Mouse (Mus musculus) stomach, embryonic 14.5 days (tissue): ENCODE measurements around the gene Ptpn23. TPM values are rescaled to one million over a fixed set of nuclear protein-coding genes. Genes with fewer than 3 reads are reported as not detected.
"Not testable (repeated sequence)": the region's sequence is repeated elsewhere in the genome, so short reads cannot be mapped to it uniquely, and the experiment has no call there.

Source experiments
- ATAC-seq: fragments of 200-750 bp; cut with Nextera tagmentation; 2 replicates; pipeline ENCODE4 v1.8.0; 2017; ENCODE audit warnings: low read depth, moderate TSS enrichment; ENCODE audit not compliant: insufficient number of reproducible peaks, insufficient read depth, low FRiP score
- H3K27ac ChIP-seq: fragments of 300-500 bp; sonication (generic); 2 replicates; pipeline ENCODE4 v1.5.1; 2014; ENCODE audit warnings: mild to moderate bottlenecking, low read length, moderate library complexity, mixed read lengths
- H3K27me3 ChIP-seq: fragments of 300-500 bp; sonication (generic); 2 replicates; pipeline ENCODE4 v1.6.1; 2014; ENCODE audit warnings: low read length, control low read depth, mixed read lengths; ENCODE audit not compliant: control insufficient read depth, insufficient read depth
- H3K36me3 ChIP-seq: fragments of 300-500 bp; sonication (generic); 2 replicates; pipeline ENCODE4 v1.6.1; 2014; ENCODE audit warnings: mild to moderate bottlenecking, control low read depth, low read length, moderate library complexity, mixed read lengths; ENCODE audit not compliant: control insufficient read depth, insufficient read depth
- H3K4me1 ChIP-seq: fragments of 300-500 bp; sonication (generic); 2 replicates; pipeline ENCODE4 v1.6.1; 2014; ENCODE audit warnings: low read length, control low read depth, mixed read lengths; ENCODE audit not compliant: control insufficient read depth, insufficient read depth
- H3K4me2 ChIP-seq: fragments of 300-500 bp; sonication (generic); replicated peaks from 2 replicates; pipeline ENCODE4 v1.6.1; 2014; ENCODE audit warnings: low read depth, low read length, control low read depth
- H3K4me3 ChIP-seq: fragments of 300-500 bp; sonication (generic); 2 replicates; pipeline ENCODE4 v1.5.1; 2014; ENCODE audit warnings: low read depth, low read length, control low read depth
- H3K9ac ChIP-seq: fragments of 300-500 bp; sonication (generic); replicated peaks from 2 replicates; pipeline ENCODE4 v1.6.1; 2014; ENCODE audit warnings: low read depth, mild to moderate bottlenecking, control low read depth, low read length, moderate library complexity, mixed read lengths
- H3K9me3 ChIP-seq: fragments of 300-500 bp; sonication (generic); 2 replicates; pipeline ENCODE4 v1.6.1; 2016; ENCODE audit warnings: low read depth, low read length, control low read depth; ENCODE audit not compliant: control insufficient read depth
- WGBS: fragments of 180-500 bp; shearing (Covaris S2); extraction: QIAGEN DNeasy Blood & Tissue Kit; methylation state at CpG from one replicate; pipeline ENCODE4 v1.1.7; 2014; 5-methylcytosine and 5-hydroxymethylcytosine counted together
- polyA plus RNA-seq: library from polyadenylated mRNA; unstranded; fragments of >200 nt; fragmentation: Nextera tagmentation; extraction: Ambion mirVana; gene quantifications from 2 replicates; pipeline ENCODE4 v1.2.1, GENCODE M21; 2014

Gene Ptpn23
- polyA plus RNA-seq, 1 experiment from 2014 or later: 21.3 TPM

- 76% methylated on average over 8 of the region's 8 CpGs for whole genome bisulfite sequencing
Observed at GRCm38 (mm10) chr9:110431241-110431640, 23.2 kb upstream of the Ptpn23 start.

GRCm38 (mm10) chr9:110419511-110420112 is 11.6 kb upstream of the Ptpn23 start, which contains the start of gene Ngp:
Gene Ngp (plus strand): TSS chr9:110419747.
- no peaks in the 10 kb centered on the region for H3K36me3 ChIP-seq
- no peak within 1 kb of the TSS for H3K4me3 ChIP-seq
- H3K27ac ChIP-seq: no peak within 1 kb of the TSS
- no peak within 1 kb of the TSS for H3K9ac ChIP-seq
- H3K27me3 ChIP-seq: no peaks in the 10 kb centered on the region
- no peak for ATAC-seq
- 88% methylated on average over 12 of the region's 12 CpGs for WGBS
- H3K9me3 ChIP-seq: no peaks in the 10 kb centered on the region
- H3K4me1 ChIP-seq: no peaks in the 10 kb centered on the region
- H3K4me2 ChIP-seq: no peak within 1 kb of the TSS

More at GRCm38 (mm10) chr9:110431241-110431640, 23.2 kb upstream of the Ptpn23 start:
- peaks cover 21% of the 10 kb centered on the region for H3K36me3 ChIP-seq
- H3K4me2 ChIP-seq: no peak overlapping the region
- no peak overlapping the region for H3K4me3 ChIP-seq
- no peak for ATAC-seq
- H3K9ac ChIP-seq: no peak overlapping the region
- no peaks in the 10 kb centered on the region for H3K27me3 ChIP-seq
- H3K4me1 ChIP-seq: no peaks in the 10 kb centered on the region
- no peaks in the 10 kb centered on the region for H3K9me3 ChIP-seq
- no peak overlapping the region for H3K27ac ChIP-seq

- H3K9me3 ChIP-seq: no peaks in the 10 kb centered on the region
- H3K4me2 ChIP-seq: no peak overlapping the region
- H3K27me3 ChIP-seq: no peaks in the 10 kb centered on the region
- 50% methylated on average over 9 of the region's 9 CpGs for WGBS
- H3K9ac ChIP-seq: no peak overlapping the region
- no peaks in the 10 kb centered on the region for H3K36me3 ChIP-seq
- no peak overlapping the region for H3K27ac ChIP-seq
- H3K4me3 ChIP-seq: no peak overlapping the region
- H3K4me1 ChIP-seq: no peaks in the 10 kb centered on the region
- no peak for ATAC-seq
Observed at GRCm38 (mm10) chr9:110413785-110414184, 5.8 kb upstream of the Ptpn23 start.

GRCm38 (mm10) chr9:110412926-110413325 is 4.9 kb upstream of the Ptpn23 start:
- Histone ChIP-seq H3K9ac (no peak overlapping the region), H3K36me3 (no peaks in the 10 kb centered on the region), H3K27ac (no peak overlapping the region), H3K27me3 (no peaks in the 10 kb centered on the region), H3K4me3 (no peak overlapping the region), H3K4me1 (no peaks in the 10 kb centered on the region), H3K9me3 (no peaks in the 10 kb centered on the region), H3K4me2 (no peak overlapping the region)
- WGBS: 72% methylated on average over 7 of the region's 7 CpGs
- ATAC-seq: no peak

- WGBS: 35% methylated on average over 6 of the region's 6 CpGs
- no peak overlapping the region for H3K27ac ChIP-seq
- ATAC-seq: no peak
Observed at GRCm38 (mm10) chr9:110410908-110411887, 3.2 kb upstream of the Ptpn23 start.

DNA sequence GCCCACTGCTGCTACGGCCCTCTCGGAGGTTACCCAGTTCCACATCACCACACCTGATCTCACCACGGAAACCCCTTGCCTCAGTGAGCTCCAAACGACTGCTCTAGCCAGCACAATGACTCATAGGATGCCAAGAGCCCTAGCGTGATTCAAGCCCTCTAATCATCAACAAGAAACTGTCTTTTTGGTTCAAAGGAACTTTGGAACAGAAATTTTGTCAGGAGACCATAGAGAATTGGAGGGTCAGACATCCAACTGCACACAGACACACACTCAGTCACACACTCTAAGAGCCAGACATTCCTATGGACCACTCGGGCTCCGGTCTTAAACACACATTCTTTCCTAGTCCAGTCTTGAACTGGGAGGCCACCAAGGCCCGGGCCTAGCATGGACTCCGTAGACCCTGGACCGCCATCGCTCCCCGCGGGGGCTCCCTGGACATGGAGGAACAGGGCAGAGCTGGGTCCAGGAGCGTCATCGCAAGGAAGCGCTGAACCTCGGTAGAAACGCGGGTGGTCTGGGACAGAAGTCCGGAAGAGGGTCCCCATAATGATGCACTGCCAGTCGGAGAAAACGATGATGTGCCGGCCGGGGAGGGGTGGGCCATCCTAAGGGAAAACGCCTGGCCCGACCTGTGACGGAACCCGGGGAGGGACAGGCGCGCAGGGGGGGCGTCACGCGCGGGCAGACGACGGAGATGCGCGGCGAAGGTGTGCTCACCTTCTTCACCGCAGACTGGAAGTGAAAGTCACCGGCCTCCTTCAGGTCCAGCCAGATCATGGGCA is 508 bp downstream of the Ptpn23 start:
- H3K27ac ChIP-seq: peak overlapping the region; percentile 71; the same call in 1 of the 2 replicates
- under 1% methylated on average over 40 of the region's 41 CpGs for WGBS
- H3K9me3 ChIP-seq: no peaks in the 10 kb centered on the region
- peak overlapping the region; percentile 72 for H3K9ac ChIP-seq
- ATAC-seq: peak; percentile 16
- H3K4me3 ChIP-seq: peak overlapping the region; percentile 64
- H3K27me3 ChIP-seq: no peaks in the 10 kb centered on the region
- H3K36me3 ChIP-seq: peaks cover 9% of the 10 kb centered on the region
- H3K4me2 ChIP-seq: peak overlapping the region; percentile 71
- H3K4me1 ChIP-seq: peaks cover 7% of the 10 kb centered on the region

More at GRCm38 (mm10) chr9:110410908-110411887, 3.2 kb upstream of the Ptpn23 start:
- Histone ChIP-seq H3K9me3 (no peaks in the 10 kb centered on the region), H3K36me3 (no peaks in the 10 kb centered on the region), H3K4me1 (peaks cover 7% of the 10 kb centered on the region), H3K27me3 (no peaks in the 10 kb centered on the region), H3K4me3 (no peak overlapping the region), H3K9ac (no peak overlapping the region), H3K4me2 (no peak overlapping the region)

DNA sequence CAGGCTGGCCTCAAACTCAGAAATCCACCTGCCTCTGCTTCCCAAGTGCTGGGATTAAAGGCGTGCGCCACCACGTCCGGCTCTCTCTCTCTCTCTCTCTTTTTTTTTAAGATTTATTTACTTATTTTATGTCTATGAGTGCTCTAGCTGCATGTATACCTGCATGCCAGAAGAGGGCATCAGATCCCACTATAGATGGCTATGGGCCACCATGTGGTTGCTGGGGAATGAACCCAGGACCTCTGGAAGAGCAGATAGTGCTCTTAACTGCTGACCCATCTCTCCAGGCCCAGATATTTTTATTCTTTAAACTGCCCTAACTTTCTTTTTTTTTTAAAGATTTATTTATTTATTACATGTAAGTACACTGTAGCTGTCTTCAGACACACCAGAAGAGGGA is 4.8 kb downstream of the Ptpn23 start:
- H3K4me2 ChIP-seq, ATAC-seq, H3K27ac ChIP-seq, H3K36me3 ChIP-seq, H3K4me3 ChIP-seq, H3K9ac ChIP-seq, H3K4me1 ChIP-seq, H3K9me3 ChIP-seq, H3K27me3 ChIP-seq: not testable (repeated sequence)
- WGBS: 86% methylated on average over 4 of the region's 4 CpGs

DNA sequence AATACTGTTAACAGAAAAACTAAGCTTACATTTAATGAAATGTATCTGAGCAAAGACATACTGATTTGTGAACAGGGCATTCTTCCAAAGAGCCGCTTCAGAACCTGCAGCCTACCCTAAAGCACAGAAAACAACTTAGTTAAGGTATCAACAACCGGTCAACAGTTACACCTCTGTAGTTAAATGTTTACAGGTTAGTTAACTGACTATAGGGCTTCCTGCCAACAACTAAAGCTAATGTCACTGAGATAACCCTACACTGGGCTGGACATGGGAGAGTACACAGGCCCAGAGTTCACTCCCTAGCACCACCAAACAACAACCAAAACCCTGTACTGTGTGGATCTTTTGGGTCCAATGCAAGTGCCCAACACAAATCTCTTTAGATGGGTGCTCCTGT is 5.3 kb downstream of the Ptpn23 start:
- H3K27ac ChIP-seq: no peak overlapping the region
- no peak overlapping the region for H3K9ac ChIP-seq
- no peaks in the 10 kb centered on the region for H3K9me3 ChIP-seq
- no peak overlapping the region for H3K4me2 ChIP-seq
- no peak for ATAC-seq
- no peaks in the 10 kb centered on the region for H3K27me3 ChIP-seq
- 90% methylated on average over 2 of the region's 2 CpGs for WGBS
- H3K4me3 ChIP-seq: no peak overlapping the region
- peaks cover 9% of the 10 kb centered on the region for H3K36me3 ChIP-seq
- peaks cover 7% of the 10 kb centered on the region for H3K4me1 ChIP-seq
